In genomic region chr9:123183226-123183625, GRCm38 (mm10) we compare ENCODE assay signal across 26 mouse cellular contexts. TPM values are rescaled to one million over a fixed set of nuclear protein-coding genes. Genes with fewer than 3 reads are reported as not detected.
A peak's percentile ranks its signal among the peaks of the same experiment; 100 is the strongest.
DNase-seq lines count a peak whose midpoint lies in the region; ATAC-seq lines count a peak whose summit lies in the region.
"Had no signal": no experiment of that assay in that cellular context is flagged by ENCODE, and none has a peak within 500 bp of the region (broad histone marks: within the 10 kb centered on the region; RNA-seq: fewer than 3 reads in every experiment).

No protein-coding gene starts in this region.

- DNase-seq in intestine, embryonic 14.5 days (ENCODE audit: low spot score) = no peak
- DNase-seq in kidney, postnatal 36 days = peak; percentile 70 to 86
- DNase-seq in cerebellum, adult 9-10 months = no peak
- no peak for DNase-seq in retina, postnatal 1 day
- DNase-seq in embryo, embryonic 9.5 days (ENCODE audit: extremely low spot score) = no peak
- DNase-seq: adrenal gland, postnatal 36 days; B cell, adult 2 months; cerebellum, adult 9-11 months; gastrocnemius, postnatal 25 days; heart, adult 2 months; heart, postnatal 36 days; lung, postnatal 36 days; thymus, postnatal 14 days had no signal

- ATAC-seq in intestine, embryonic 14.5 days (replicated peaks; ENCODE audit: low FRiP score, low TSS enrichment, low read depth) = 0 out of 2 replicates have a peak, but pooled peaks have one; percentile 36
- ATAC-seq in intestine, embryonic 16.5 days = peak; percentile 90
- peak; percentile 49; the same call in 1 of the 2 replicates for ATAC-seq in kidney, embryonic 15.5 days (replicated peaks; ENCODE audit: low FRiP score)
- ATAC-seq: midbrain, embryonic 15.5 days; Patski had no signal

- H3K9me3 ChIP-seq in intestine, embryonic 14.5 days (ENCODE audit: control insufficient read depth, low read length) = no peaks in the 10 kb centered on the region
- no peaks in the 10 kb centered on the region for H3K9me3 ChIP-seq in intestine, embryonic 16.5 days (ENCODE audit: control insufficient read depth, low read length)
- H3K9me3 ChIP-seq in kidney, embryonic 15.5 days (replicated peaks) = no peaks in the 10 kb centered on the region
- H3K9me3 ChIP-seq: G1E; heart, embryonic 15.5 days; lung, embryonic 15.5 days; midbrain, embryonic 15.5 days; neural tube, embryonic 12.5 days had no signal

- no peak overlapping the region for H3K9ac ChIP-seq in intestine, embryonic 14.5 days (ENCODE audit: low read length)
- H3K9ac ChIP-seq in intestine, embryonic 16.5 days (ENCODE audit: low read depth, low read length) = no peak overlapping the region
- H3K9ac ChIP-seq in kidney, embryonic 15.5 days = no peak overlapping the region
- H3K9ac ChIP-seq: heart, embryonic 15.5 days; hindbrain, embryonic 14.5 days; liver, embryonic 14.5 days; lung, embryonic 15.5 days; midbrain, embryonic 15.5 days had no signal

- no peaks in the 10 kb centered on the region for H3K4me1 ChIP-seq in intestine, embryonic 14.5 days (replicated peaks; ENCODE audit: control insufficient read depth, insufficient read depth, low read length)
- H3K4me1 ChIP-seq in intestine, embryonic 16.5 days (ENCODE audit: control insufficient read depth, insufficient read depth, low read length) = no peaks in the 10 kb centered on the region
- 0 out of 2 replicates have a peak, but pooled peaks cover 3% of the 10 kb centered on the region for H3K4me1 ChIP-seq in kidney, embryonic 15.5 days
- H3K4me1 ChIP-seq: heart, embryonic 15.5 days; lung, embryonic 15.5 days; midbrain, embryonic 15.5 days; neural tube, embryonic 12.5 days had no signal

- H3K36me3 ChIP-seq in intestine, embryonic 14.5 days (ENCODE audit: control insufficient read depth, insufficient read depth, low read length) = no peaks in the 10 kb centered on the region
- H3K36me3 ChIP-seq in intestine, embryonic 16.5 days (ENCODE audit: control insufficient read depth, insufficient read depth, low read length) = no peaks in the 10 kb centered on the region
- no peaks in the 10 kb centered on the region for H3K36me3 ChIP-seq in kidney, embryonic 15.5 days
- H3K36me3 ChIP-seq: G1E; heart, embryonic 15.5 days; lung, embryonic 15.5 days; midbrain, embryonic 15.5 days; neural tube, embryonic 12.5 days had no signal

- H3K4me3 ChIP-seq in intestine, embryonic 14.5 days (ENCODE audit: low read depth, low read length) = no peak overlapping the region
- H3K4me3 ChIP-seq in intestine, embryonic 16.5 days (ENCODE audit: low read length) = no peak overlapping the region
- no peak overlapping the region for H3K4me3 ChIP-seq in kidney, embryonic 15.5 days (replicated peaks)
- H3K4me3 ChIP-seq: heart, adult 2 months; heart, embryonic 15.5 days; lung, embryonic 15.5 days; midbrain, embryonic 15.5 days; neural tube, embryonic 12.5 days had no signal

- 51% methylated on average over 8 of the region's 8 CpGs for WGBS in intestine, embryonic 14.5 days
- 56% methylated on average over 8 of the region's 8 CpGs for WGBS in intestine, embryonic 16.5 days
- WGBS in kidney, embryonic 15.5 days = 75% methylated on average over 8 of the region's 8 CpGs

- H3K27me3 ChIP-seq in intestine, embryonic 14.5 days (replicated peaks; ENCODE audit: control insufficient read depth, insufficient read depth, low read length) = no peaks in the 10 kb centered on the region
- no peaks in the 10 kb centered on the region for H3K27me3 ChIP-seq in intestine, embryonic 16.5 days (replicated peaks; ENCODE audit: control insufficient read depth, insufficient read depth, low read length)
- no peaks in the 10 kb centered on the region for H3K27me3 ChIP-seq in kidney, embryonic 15.5 days
- H3K27me3 ChIP-seq: CH12.LX; heart, embryonic 15.5 days; lung, embryonic 15.5 days; midbrain, embryonic 15.5 days; neural tube, embryonic 12.5 days; Patski had no signal

- H3K4me2 ChIP-seq in intestine, embryonic 14.5 days (ENCODE audit: low read length) = no peak overlapping the region
- H3K4me2 ChIP-seq in intestine, embryonic 16.5 days (ENCODE audit: low read depth, low read length) = no peak overlapping the region
- H3K4me2 ChIP-seq in kidney, embryonic 15.5 days = no peak overlapping the region
- H3K4me2 ChIP-seq: heart, embryonic 15.5 days; hindbrain, embryonic 14.5 days; lung, embryonic 15.5 days; midbrain, embryonic 15.5 days; neural tube, embryonic 12.5 days had no signal

- no peak overlapping the region for H3K27ac ChIP-seq in intestine, embryonic 14.5 days (ENCODE audit: low read depth)
- no peak overlapping the region for H3K27ac ChIP-seq in intestine, embryonic 16.5 days (ENCODE audit: low read length)
- no peak overlapping the region for H3K27ac ChIP-seq in kidney, embryonic 15.5 days
- H3K27ac ChIP-seq: heart, adult 2 months; heart, embryonic 15.5 days; hindbrain, embryonic 14.5 days; liver, embryonic 14.5 days; lung, embryonic 15.5 days; midbrain, embryonic 15.5 days; neural tube, embryonic 12.5 days had no signal

RNA-seq across cellular contexts. Expression of gene Clec3b, which starts 32.5 kb away (rescaled TPM):
- polyA plus RNA-seq in intestine, embryonic 14.5 days (2014; fragmentation: Nextera tagmentation; extraction: Ambion mirVana) = not detected in 2 replicates
- polyA plus RNA-seq in intestine, embryonic 16.5 days (2015; fragmentation: Nextera tagmentation; extraction: Ambion mirVana) = 0.27 and 0.42 TPM in 2 replicates
- 0.72 and 1.6 TPM in 2 replicates for polyA plus RNA-seq in kidney, embryonic 15.5 days (2015; fragmentation: Nextera tagmentation; extraction: Ambion mirVana)
- polyA plus RNA-seq: embryonic facial prominence, embryonic 11.5 days; forebrain, embryonic 11.5 days; G1E; neural tube, embryonic 12.5 days; Patski had no signal

RNA-seq across cellular contexts. Expression of gene Cdcp1, which starts 32.6 kb away (rescaled TPM):
- polyA plus RNA-seq in intestine, embryonic 14.5 days (2014; fragmentation: Nextera tagmentation; extraction: Ambion mirVana) = 17.5 and 18.7 TPM in 2 replicates
- 14.1 and 14.2 TPM in 2 replicates for polyA plus RNA-seq in intestine, embryonic 16.5 days (2015; fragmentation: Nextera tagmentation; extraction: Ambion mirVana)
- 7.5 and 7.7 TPM in 2 replicates for polyA plus RNA-seq in kidney, embryonic 15.5 days (2015; fragmentation: Nextera tagmentation; extraction: Ambion mirVana)
- polyA plus RNA-seq: G1E, Patski had no signal

Comparison
In these comparisons a context has a peak if more than half of its experiments do, and no peak if none do; other contexts are left out.
1. ATAC-seq: peak in every context shown above with its lines; median percentile 90 in intestine, embryonic 16.5 days; 49 in kidney, embryonic 15.5 days; 36 in intestine, embryonic 14.5 days.
2. DNase-seq: peak in kidney, postnatal 36 days (2 of 2); none in intestine, embryonic 14.5 days (single experiment), cerebellum, adult 9-10 months (single experiment), retina, postnatal 1 day (single experiment) and embryo, embryonic 9.5 days (single experiment).